Mouse (Mus musculus): ENCODE measurements at regions not wholly inside any gene's neighbourhood (a gene's known extent, or its start where the extent isn't known, plus 50 kb on each side); places are given as distances from the start of the nearest gene placed in this dataset.

DNA sequence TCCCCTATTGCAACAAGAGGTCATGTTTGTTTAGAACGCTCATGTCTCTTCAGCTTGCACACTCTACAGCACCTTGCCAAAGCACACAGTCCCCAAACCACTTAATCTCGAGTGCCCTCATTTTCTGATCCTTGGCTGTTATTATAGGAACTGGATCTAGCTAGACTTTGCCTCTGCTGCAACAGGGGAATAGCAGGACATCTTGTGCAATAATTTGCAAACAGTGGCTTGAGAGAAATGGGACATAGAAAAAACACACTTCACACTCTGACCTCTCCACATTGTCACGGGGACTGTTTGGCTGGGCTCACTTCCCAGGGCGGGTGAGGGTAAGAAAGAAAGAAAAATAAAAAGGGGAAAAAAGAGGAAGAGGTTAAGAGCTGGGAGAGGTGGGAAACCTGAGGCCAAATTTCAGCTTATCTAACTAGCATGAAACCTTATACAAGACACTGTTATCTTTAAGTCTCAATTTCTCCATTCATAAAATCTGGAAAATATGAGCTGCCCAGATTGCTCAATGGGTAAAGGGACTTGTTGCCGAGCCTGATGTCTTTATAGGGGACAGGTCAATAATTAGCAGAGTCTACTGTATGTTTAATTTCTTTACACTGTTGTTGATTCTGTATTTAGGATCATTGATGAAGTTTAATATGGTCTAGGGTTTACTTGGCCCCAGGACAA, 356.0 kb downstream of the Ankrd50 start:
- TF ChIP-seq CTCF (IDR thresholded peaks at IDR 0.05) (no peak), EP300 (IDR thresholded peaks at IDR 0.05) (peak; percentile 98)
